In the genomic region with DNA sequence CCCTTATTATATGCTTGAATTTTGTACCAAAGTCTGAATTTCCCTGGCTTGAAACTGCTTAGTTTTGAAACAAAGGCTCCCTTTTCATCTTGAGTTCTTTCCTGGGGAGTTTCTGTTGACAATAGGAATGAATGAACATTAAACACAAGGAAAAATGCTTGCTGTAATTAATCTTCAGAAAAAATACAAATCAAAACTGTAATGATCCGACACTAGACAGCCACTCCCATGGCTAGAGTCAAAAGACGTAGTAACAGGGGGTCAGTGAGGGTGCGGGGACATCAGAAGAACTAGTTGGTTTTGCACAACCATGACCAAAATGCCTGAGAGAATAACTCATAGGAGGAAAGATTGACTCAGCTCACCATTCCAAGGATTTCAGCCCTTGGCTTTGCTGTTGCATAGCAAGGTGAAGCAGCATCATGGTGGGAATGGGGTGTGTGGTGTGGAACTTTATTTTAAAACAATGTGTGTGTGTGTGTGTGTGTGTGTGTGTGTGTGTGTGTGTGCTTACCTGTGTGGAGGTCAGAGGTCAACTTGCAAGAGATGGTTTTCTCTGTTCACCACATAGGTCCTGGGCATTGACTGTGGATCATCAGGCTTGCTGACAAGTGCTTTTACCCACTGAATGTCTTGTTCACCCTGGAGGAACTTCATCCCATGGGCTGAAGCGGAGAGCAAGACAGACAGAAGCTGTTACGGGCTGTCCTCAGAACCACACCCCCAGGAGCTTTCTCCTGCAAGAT, we compare ENCODE assay signal across 13 mouse cellular contexts.
A peak's percentile ranks its signal among the peaks of the same experiment; 100 is the strongest.
DNase-seq lines count a peak whose midpoint lies in the region; ATAC-seq and TF ChIP-seq lines count a peak whose summit lies in the region.
"Had no signal": no experiment of that assay in that cellular context is flagged by ENCODE, and none has a peak within 500 bp of the region (broad histone marks: within the 10 kb centered on the region; RNA-seq: fewer than 3 reads in every experiment).

No protein-coding gene starts in this region.

- H3K9ac ChIP-seq in liver, adult 2 months (ENCODE audit: low read depth, low read length): no peak overlapping the region
- no peak overlapping the region for H3K9ac ChIP-seq in forebrain, embryonic 15.5 days (replicated peaks)
- H3K9ac ChIP-seq in stomach, embryonic 14.5 days (replicated peaks; ENCODE audit: low read depth, low read length): no peak overlapping the region
- H3K9ac ChIP-seq: neural tube, embryonic 13.5 days had no signal

- DNase-seq in liver, adult 2 months (ENCODE audit: extremely low read depth, low read depth, low spot score): no peak
- DNase-seq in liver (no peak), ZHBTc4 (ENCODE audit: low read depth, low spot score) (peak; percentile 39)
- no peak for DNase-seq in left cerebral cortex, postnatal 10 days (ENCODE audit: extremely low spot score in 1 of 2, low spot score in 2 of 2)
- no peak for DNase-seq in cerebellum, postnatal 14 days
- DNase-seq: cerebellum, postnatal 36 days; heart, adult 2 months; right cerebral cortex, postnatal 4 days; thymus, postnatal 14 days had no signal

- H3K9me3 ChIP-seq in forebrain, embryonic 15.5 days: no peaks in the 10 kb centered on the region
- H3K9me3 ChIP-seq in stomach, embryonic 14.5 days (ENCODE audit: control insufficient read depth, low read depth, low read length): no peaks in the 10 kb centered on the region
- H3K9me3 ChIP-seq: neural tube, embryonic 13.5 days had no signal

- H3K4me2 ChIP-seq in forebrain, embryonic 15.5 days (replicated peaks): no peak overlapping the region
- no peak overlapping the region for H3K4me2 ChIP-seq in stomach, embryonic 14.5 days (replicated peaks; ENCODE audit: low read depth, low read length)
- H3K4me2 ChIP-seq: neural tube, embryonic 13.5 days had no signal

- peaks cover 29% of the 10 kb centered on the region for H3K4me1 ChIP-seq in liver, adult 2 months (ENCODE audit: control insufficient read depth, insufficient read depth, low read length)
- H3K4me1 ChIP-seq in forebrain, embryonic 15.5 days: peaks cover 8% of the 10 kb centered on the region
- no peaks in the 10 kb centered on the region; the same call in 1 of the 2 replicates for H3K4me1 ChIP-seq in stomach, embryonic 14.5 days (ENCODE audit: control insufficient read depth, insufficient read depth, low read length)

- no peak for TF ChIP-seq CTCF in liver, adult 2 months (IDR thresholded peaks at IDR 0.05; ENCODE audit: low read depth, low read length)

- H3K36me3 ChIP-seq in liver, adult 2 months (ENCODE audit: control insufficient read depth, insufficient read depth, low read length): no peaks in the 10 kb centered on the region
- H3K36me3 ChIP-seq in forebrain, embryonic 15.5 days: no peaks in the 10 kb centered on the region
- H3K36me3 ChIP-seq in stomach, embryonic 14.5 days (ENCODE audit: control insufficient read depth, insufficient read depth, low read length): no peaks in the 10 kb centered on the region
- H3K36me3 ChIP-seq: neural tube, embryonic 13.5 days had no signal

- H3K27me3 ChIP-seq in liver, adult 2 months (ENCODE audit: control insufficient read depth, insufficient read depth, low read length): no peaks in the 10 kb centered on the region
- H3K27me3 ChIP-seq in forebrain, embryonic 15.5 days: no peaks in the 10 kb centered on the region
- H3K27me3 ChIP-seq in stomach, embryonic 14.5 days (ENCODE audit: control insufficient read depth, insufficient read depth, low read length): no peaks in the 10 kb centered on the region
- H3K27me3 ChIP-seq: neural tube, embryonic 13.5 days; Patski had no signal

- no peak for TF ChIP-seq POLR2A in liver, adult 2 months (IDR thresholded peaks at IDR 0.05; ENCODE audit: extremely low read depth, insufficient read depth, low read length)

- H3K79me2 ChIP-seq in liver, adult 2 months (ENCODE audit: control insufficient read depth, insufficient read depth, low read length): no peaks in the 10 kb centered on the region

- H3K27ac ChIP-seq in liver, adult 2 months (replicated peaks; ENCODE audit: insufficient read depth, low read depth, low read length): peak overlapping the region; percentile 57
- H3K27ac ChIP-seq in forebrain, embryonic 15.5 days (replicated peaks): 0 out of 2 replicates have a peak overlapping the region, but pooled peaks have one; percentile 36
- peak overlapping the region; percentile 64; the same call in 1 of the 2 replicates for H3K27ac ChIP-seq in stomach, embryonic 14.5 days (ENCODE audit: low read length)
- H3K27ac ChIP-seq: heart, adult 2 months; neural tube, embryonic 13.5 days had no signal

- intact Hi-C loops in left cerebral cortex, postnatal 10 days (cut with DNase I): loop anchor here (10.0 kb wide), 1 partner anchor 64 kb away; a partner anchor contains a TSS

- 70% methylated on average over 5 of the region's 5 CpGs for WGBS in liver, adult 2 months
- 48% methylated on average over 5 of the region's 5 CpGs for WGBS in forebrain, embryonic 15.5 days
- WGBS in stomach, embryonic 14.5 days: 67% methylated on average over 5 of the region's 5 CpGs

- ATAC-seq in forebrain, embryonic 15.5 days (replicated peaks): peak; percentile 51; the same call in 1 of the 2 replicates
- ATAC-seq in stomach, embryonic 14.5 days (ENCODE audit: insufficient number of reproducible peaks, insufficient read depth, low FRiP score, low read depth): no peak
- ATAC-seq: Patski had no signal

- H3K4me3 ChIP-seq in liver, adult 2 months (ENCODE audit: insufficient read depth, low read depth, low read length): no peak overlapping the region
- no peak overlapping the region for H3K4me3 ChIP-seq in forebrain, embryonic 15.5 days
- H3K4me3 ChIP-seq in stomach, embryonic 14.5 days (ENCODE audit: low read depth, low read length): no peak overlapping the region
- H3K4me3 ChIP-seq: heart, adult 2 months; neural tube, embryonic 13.5 days had no signal
